Mouse (Mus musculus) liver, postnatal 0 days (tissue): ENCODE data around the gene Tmem41b.

Experiments
- CTCF ChIP-seq: sonication (generic); IDR thresholded peaks from 2 replicates; pipeline ENCODE4 v1.5.1; 2016; ENCODE audit warnings: antibody characterized with exemption, low read depth
- EP300 ChIP-seq: IDR thresholded peaks from 2 replicates; pipeline ENCODE4 v1.6.1; 2016; ENCODE audit warnings: antibody characterized with exemption, low read depth, mild to moderate bottlenecking

DNA sequence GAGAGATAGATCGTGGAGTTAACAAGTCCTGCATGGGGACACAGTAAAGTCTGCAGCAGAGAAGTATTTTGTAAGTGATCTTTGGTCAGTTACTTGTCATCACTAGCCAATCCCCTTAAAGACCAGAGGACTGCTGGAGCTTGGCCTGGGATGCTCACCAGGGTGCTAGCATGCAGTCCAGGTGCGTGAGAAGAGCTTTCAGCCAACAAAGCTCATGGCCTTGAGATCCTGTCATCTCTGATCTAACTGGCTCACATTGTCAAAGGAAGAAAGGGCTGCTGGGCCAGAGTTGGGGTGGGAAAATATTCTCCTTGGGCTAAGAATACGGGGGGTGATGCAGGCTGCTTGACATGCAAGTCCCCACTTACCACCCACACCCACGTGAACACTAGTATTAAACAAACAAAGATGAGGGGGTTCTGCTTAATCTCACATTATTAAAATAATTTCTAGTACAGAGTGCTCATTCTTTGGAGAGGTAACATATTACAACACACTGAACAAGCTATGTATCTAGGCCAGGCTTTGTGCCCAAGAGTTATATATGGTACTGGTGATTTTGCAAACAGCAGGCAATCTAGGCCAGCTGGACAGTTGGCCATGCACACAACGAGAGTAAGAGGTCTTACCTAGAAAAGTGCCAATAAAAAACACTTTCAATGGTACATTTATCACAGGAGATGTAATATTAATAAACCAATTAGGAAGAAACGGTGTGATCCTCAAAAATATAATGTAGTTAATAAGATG is 10.6 kb downstream of the Tmem41b start:
- TF ChIP-seq CTCF (no peak), EP300 (no peak)
